Mouse (Mus musculus) limb, embryonic 10.5 days (tissue): ENCODE data around the gene Suds3. TPM values are rescaled to one million over a fixed set of nuclear protein-coding genes. Genes with fewer than 3 reads are reported as not detected.

Experiments
- DNase-seq: peaks from one replicate; pipeline ENCODE4 v3.0.0-alpha.2; 2017; ENCODE audit warnings: low spot score
- H3K27ac ChIP-seq: fragments of 300-500 bp; sonication (generic); 2 replicates; pipeline ENCODE4 v1.5.1; 2016; ENCODE audit warnings: mild to moderate bottlenecking
- H3K27me3 ChIP-seq: fragments of 300-500 bp; sonication (generic); 2 replicates; pipeline ENCODE4 v1.6.1; 2016; ENCODE audit warnings: low read depth, mild to moderate bottlenecking; ENCODE audit not compliant: poor library complexity, severe bottlenecking
- H3K36me3 ChIP-seq: fragments of 300-500 bp; sonication (generic); 2 replicates; pipeline ENCODE4 v1.6.1; 2016; ENCODE audit warnings: mild to moderate bottlenecking, moderate library complexity
- H3K4me1 ChIP-seq: fragments of 300-500 bp; sonication (generic); 2 replicates; pipeline ENCODE4 v1.6.1; 2016
- H3K4me3 ChIP-seq: fragments of 300-500 bp; sonication (generic); 2 replicates; pipeline ENCODE4 v1.5.1; 2016; ENCODE audit warnings: mild to moderate bottlenecking, moderate library complexity
- H3K9me3 ChIP-seq: fragments of 300-500 bp; sonication (generic); replicated peaks from 2 replicates; pipeline ENCODE4 v1.6.1; 2016; ENCODE audit warnings: mild to moderate bottlenecking
- WGBS: fragments of 180-500 bp; shearing (Covaris S2); methylation state at CpG from one replicate; pipeline ENCODE4 v1.1.7; 2016; 5-methylcytosine and 5-hydroxymethylcytosine counted together
- polyA plus RNA-seq: library from polyadenylated mRNA; unstranded; fragments of >200 nt; fragmentation: Nextera tagmentation; extraction: Ambion mirVana; gene quantifications from 2 replicates; pipeline ENCODE4 v1.2.1, GENCODE M21; 2016

Suds3 gene
- polyA plus RNA-seq, 1 experiment from 2014 or later, result 80.9 TPM

DNA sequence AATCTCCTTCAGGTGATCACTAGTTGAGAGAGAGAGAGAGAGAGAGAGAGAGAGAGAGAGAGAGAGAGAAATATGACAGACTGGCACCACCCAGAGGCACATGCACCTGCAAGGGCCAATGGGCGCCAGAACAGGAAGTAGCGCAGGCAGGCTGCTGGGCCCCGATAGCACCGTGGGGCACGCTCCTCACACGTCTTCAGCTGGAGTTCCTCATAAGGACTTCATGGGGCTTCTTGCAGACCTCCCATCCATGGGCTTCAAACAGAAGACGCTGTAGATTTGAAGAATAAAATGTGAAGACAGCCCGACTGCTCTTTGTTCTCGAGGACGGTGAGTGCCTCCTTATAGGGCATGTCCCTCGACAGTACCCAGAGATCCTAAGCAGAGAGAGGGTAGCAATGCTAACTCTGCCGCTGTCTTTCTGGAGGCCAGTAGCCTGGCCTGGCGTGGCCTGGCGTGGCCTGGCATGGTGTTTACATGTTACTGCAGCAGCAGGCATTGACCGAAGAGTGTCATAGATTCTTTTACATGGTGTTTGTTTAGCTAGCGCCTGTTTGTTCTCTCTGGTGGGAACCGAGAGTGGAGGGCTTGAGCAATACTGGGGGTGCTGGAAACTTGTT is 17.6 kb upstream of the Suds3 start:
- 86% methylated on average over 17 of the region's 17 CpGs for WGBS
- no peak for DNase-seq
- Histone ChIP-seq H3K4me3 (no peak overlapping the region), H3K27me3 (no peaks in the 10 kb centered on the region), H3K4me1 (peaks cover 27% of the 10 kb centered on the region), H3K27ac (0 out of 2 replicates have a peak overlapping the region, but pooled peaks have one; percentile 4), H3K36me3 (no peaks in the 10 kb centered on the region), H3K9me3 (no peaks in the 10 kb centered on the region)

DNA sequence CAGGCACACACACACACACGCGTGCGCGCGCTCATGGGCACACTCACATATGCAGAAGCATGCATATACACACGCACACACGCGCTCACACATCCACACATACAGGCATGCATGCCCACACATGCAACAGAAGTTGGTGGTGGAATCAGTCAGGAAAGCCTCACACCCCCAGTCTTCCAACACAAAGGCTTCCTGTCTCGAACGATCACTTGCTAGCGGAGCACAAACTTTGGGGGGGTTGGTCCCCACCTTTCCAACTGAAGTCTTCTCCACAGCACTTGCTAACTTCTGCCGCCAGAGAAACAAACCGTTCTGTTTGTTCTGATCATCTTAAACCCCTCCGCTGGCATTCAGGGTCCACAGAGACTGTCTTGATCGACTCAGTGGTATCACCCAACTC is 14.8 kb upstream of the Suds3 start:
- peaks cover 14% of the 10 kb centered on the region for H3K4me1 ChIP-seq
- H3K36me3 ChIP-seq, result no peaks in the 10 kb centered on the region
- DNase-seq, result no peak
- no peak overlapping the region for H3K4me3 ChIP-seq
- no peaks in the 10 kb centered on the region for H3K27me3 ChIP-seq
- no peak overlapping the region for H3K27ac ChIP-seq
- H3K9me3 ChIP-seq, result no peaks in the 10 kb centered on the region
- WGBS, result 95% methylated on average over 15 of the region's 15 CpGs

DNA sequence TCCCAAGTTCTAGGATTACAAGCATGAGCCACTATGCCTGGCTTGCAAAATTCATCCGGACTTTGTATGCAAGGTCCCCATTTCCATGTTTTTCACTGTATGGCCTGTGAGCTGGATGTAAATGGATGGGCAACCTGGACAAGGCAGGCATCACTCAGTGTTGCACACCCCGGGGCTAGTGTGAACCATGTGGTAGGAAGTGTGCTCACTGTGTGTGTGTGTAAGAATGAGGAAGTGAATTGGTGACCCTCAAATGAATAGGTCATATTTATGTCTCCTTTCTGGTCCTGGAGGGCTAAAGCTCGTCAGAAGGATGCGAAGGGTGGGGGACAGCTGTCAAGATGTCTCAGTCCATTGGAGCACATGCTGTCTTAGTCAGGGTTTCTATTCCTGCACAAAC is 11.1 kb upstream of the Suds3 start:
- WGBS, result 87% methylated on average over 4 of the region's 4 CpGs
- H3K4me1 ChIP-seq, result no peaks in the 10 kb centered on the region
- no peaks in the 10 kb centered on the region for H3K9me3 ChIP-seq
- DNase-seq, result no peak
- H3K36me3 ChIP-seq, result no peaks in the 10 kb centered on the region
- H3K4me3 ChIP-seq, result no peak overlapping the region
- no peak overlapping the region for H3K27ac ChIP-seq
- peaks cover 7% of the 10 kb centered on the region; the same call in 1 of the 2 replicates for H3K27me3 ChIP-seq

DNA sequence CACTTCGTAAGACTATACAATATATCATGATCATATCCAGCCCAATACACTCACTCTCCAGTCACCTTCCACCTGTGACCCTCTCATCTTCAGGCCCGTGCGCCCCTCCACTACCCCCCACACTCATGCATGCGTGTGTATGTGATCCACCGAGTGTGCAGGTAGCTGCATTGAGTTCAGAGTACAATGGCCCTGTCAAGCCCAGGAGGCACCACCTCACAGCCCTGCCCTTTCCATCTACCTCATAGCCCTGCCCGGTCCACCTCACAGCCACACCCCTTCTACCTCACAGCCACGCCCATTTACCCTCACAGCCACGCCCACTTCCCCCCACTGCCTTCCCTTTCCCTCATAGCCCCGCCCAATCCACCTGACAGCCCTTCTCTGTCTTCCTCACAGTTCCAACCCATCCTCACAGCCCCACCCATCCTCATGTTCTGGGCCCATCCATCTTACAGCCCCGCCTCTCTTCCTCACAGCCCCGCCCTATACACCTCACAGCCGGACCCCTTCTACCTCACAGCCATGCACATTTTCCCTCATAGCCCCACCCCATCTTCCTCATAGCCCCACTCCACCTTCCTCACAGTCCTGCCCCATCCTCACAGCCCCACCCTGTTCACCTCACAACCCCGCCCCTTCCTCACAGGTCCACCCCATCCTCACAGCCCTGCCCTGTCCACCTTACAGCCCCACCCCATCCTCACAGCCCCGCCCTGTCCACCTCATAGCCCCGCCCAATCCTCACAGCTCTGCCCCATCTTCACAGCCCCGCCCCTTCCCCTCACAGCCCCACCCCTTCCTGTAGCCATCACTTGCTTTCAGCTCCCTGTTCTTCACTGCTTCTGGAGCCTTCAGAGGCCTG is 9.8 kb upstream of the Suds3 start:
- no peak overlapping the region for H3K4me3 ChIP-seq
- peaks cover 20% of the 10 kb centered on the region for H3K27me3 ChIP-seq
- 81% methylated on average over 16 of the region's 16 CpGs for WGBS
- no peak overlapping the region for H3K27ac ChIP-seq
- no peaks in the 10 kb centered on the region for H3K36me3 ChIP-seq
- peaks cover 6% of the 10 kb centered on the region for H3K4me1 ChIP-seq
- no peaks in the 10 kb centered on the region for H3K9me3 ChIP-seq
- no peak for DNase-seq

DNA sequence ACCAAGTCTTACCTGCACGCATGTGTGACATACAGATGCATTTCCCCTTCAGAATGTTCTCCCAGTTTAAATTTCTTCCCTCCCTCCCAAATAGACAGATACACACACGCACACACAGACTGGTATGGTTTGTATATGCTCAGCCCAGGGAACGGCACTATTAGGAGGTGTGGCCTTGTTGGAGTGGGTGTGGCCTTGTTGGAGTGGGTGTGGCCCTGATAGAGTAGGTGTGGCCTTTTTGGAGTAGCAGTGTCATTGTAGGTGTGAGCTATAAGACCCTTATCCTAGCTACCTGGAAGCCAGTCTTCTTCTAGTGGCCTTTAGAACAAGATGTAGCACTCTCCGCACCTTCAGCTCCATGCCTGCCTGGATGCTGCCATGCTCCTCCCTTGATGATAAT is 7.9 kb upstream of the Suds3 start:
- peaks cover 28% of the 10 kb centered on the region for H3K27me3 ChIP-seq
- H3K36me3 ChIP-seq, result no peaks in the 10 kb centered on the region
- no peaks in the 10 kb centered on the region for H3K9me3 ChIP-seq
- peaks cover 19% of the 10 kb centered on the region for H3K4me1 ChIP-seq
- H3K27ac ChIP-seq, result no peak overlapping the region
- 99% methylated on average over 4 of the region's 4 CpGs for WGBS
- DNase-seq, result no peak
- H3K4me3 ChIP-seq, result no peak overlapping the region

DNA sequence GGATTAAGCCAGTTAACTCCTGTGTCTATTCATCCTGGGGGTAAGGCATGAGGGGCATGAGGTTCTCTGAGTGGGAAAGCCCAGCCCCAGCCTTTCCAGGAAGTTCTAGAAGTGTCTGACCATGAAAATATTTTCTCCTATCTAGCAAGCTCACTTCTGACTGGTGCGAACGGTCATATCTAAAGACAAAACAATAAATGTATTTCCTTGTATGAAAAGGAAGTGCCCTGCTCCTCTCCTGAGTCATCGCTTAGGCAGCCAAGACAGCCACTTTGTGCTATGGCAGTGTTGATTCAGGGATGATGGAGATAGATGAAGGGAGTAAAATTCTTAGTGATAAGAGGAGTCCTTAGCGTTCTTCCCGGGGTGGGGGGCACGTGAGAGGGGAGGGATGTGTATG is 7.2 kb upstream of the Suds3 start:
- peaks cover 28% of the 10 kb centered on the region for H3K27me3 ChIP-seq
- no peaks in the 10 kb centered on the region for H3K9me3 ChIP-seq
- H3K27ac ChIP-seq, result no peak overlapping the region
- no peak overlapping the region for H3K4me3 ChIP-seq
- H3K36me3 ChIP-seq, result no peaks in the 10 kb centered on the region
- DNase-seq, result no peak
- WGBS, result 86% methylated on average over 6 of the region's 6 CpGs
- peaks cover 19% of the 10 kb centered on the region for H3K4me1 ChIP-seq

DNA sequence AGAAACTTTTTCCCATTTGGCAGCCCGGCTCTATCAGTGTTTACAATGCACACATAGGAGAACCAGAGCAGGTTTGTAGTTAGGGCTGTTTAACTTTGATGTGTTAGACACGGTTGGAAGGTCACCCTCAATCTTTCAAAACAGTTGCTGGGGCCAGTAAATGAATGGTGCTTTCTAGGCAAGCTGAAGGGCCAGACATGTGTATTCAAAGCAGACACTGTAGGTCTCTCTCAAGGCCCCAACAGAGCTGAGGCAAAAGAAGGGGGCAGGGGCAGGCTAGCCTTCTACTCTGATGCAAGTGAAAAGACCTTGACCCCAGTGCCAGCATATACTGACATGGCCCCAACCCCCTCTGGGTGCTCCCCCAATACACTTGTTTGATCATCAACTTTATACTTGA is 5.7 kb upstream of the Suds3 start:
- whole genome bisulfite sequencing, result 4% methylated on average over 2 of the region's 2 CpGs
- no peaks in the 10 kb centered on the region for H3K9me3 ChIP-seq
- H3K4me1 ChIP-seq, result peaks cover 19% of the 10 kb centered on the region
- H3K4me3 ChIP-seq, result no peak overlapping the region
- H3K27me3 ChIP-seq, result peaks cover 28% of the 10 kb centered on the region
- no peaks in the 10 kb centered on the region for H3K36me3 ChIP-seq
- H3K27ac ChIP-seq, result no peak overlapping the region
- DNase-seq, result no peak

DNA sequence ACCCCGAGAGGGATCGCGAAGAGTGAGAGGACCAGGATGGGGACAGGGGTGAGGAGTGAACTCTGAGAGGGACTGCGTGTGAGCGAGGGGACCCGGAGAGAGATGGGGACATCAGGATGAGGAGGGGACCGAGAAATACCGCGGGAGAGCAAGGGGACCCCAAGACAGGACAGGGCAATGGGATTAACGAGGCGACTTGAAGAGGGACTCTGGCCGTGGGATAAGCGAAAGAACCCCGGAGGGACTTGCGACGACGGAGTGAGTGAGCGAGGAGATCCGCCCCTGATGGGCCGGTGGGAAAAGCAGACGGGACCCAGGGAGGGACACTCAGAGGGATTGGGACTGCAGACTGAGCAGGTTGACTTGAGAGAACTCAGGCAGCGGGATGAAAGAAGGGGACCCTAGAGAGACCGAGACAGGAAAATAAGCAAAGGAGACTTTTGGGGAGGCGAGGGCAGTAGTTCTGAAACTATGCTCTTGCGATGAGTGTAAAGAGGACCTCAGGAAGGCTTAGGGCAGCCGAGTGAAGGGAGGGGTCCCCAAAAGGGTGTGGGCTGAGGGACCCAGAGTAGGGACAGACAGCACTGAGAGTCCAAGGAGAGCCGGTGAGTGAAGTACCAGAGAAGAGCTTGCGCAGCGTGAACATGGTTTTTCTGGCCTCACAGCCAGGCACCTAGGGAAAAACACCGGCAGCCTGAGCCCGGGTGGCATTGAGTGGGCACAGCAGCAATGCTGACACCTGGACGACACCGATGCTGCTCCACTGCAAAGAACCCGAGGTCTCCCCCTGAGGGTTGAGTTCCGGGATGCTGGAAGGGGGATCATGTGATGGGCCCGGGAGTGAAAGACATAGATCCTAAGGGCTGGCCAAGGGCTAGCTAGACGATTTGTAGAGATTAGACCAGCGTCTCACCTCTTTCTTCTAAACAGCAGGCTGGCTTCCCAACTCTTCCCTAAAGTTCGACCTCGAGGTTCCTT is 4.9 kb upstream of the Suds3 start:
- Histone ChIP-seq H3K4me3 (peak overlapping the region; percentile 81), H3K9me3 (no peaks in the 10 kb centered on the region), H3K27ac (peak overlapping the region; percentile 66), H3K4me1 (peaks cover 19% of the 10 kb centered on the region), H3K36me3 (no peaks in the 10 kb centered on the region), H3K27me3 (peaks cover 28% of the 10 kb centered on the region)
- 2% methylated on average over 39 of the region's 40 CpGs for WGBS
- peak; percentile 42 for DNase-seq

DNA sequence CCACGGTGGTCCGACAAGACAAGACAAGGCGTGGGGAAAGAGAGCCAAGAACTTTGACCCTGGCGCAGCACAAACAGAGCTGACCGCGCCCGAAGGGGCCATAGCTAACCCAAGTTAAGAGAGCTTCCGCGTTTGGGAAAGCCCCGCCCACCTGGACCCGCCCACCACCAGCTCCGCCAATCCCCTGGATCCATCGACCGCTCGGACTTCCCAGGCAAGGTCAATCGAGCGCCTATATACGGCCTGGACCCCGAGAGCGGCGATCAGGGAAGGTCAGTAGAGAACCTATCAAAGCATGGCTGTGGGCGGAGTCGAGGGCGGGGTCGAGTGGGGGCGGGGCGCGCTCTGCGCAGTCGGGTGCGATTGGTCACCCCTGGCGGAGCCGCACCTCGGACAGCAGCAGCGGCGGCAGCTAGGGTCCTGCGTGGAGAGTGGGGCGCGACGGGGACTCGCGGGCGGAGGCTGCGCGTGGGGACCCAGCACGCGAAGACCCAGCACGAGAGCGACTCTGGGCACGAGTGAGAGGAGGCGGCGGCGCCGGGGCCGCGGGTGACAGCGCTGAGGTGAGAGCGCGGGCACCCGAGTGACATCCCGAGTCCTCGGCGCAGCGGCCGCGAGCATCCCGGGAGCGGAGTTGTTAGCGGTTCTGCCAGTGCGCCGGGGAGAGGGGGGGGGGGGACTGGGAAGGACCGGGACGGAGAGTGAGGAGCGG is 4.0 kb upstream of the Suds3 start, which contains the start of gene Taok3:
Taok3 (plus strand) TSS at position 353 of the 712 bp plus-strand sequence.
- DNase-seq, result peak; percentile 100
- peaks cover 20% of the 10 kb centered on the region for H3K4me1 ChIP-seq
- H3K4me3 ChIP-seq, result peak within 1 kb of the TSS; percentile 81
- no peaks in the 10 kb centered on the region for H3K9me3 ChIP-seq
- H3K36me3 ChIP-seq, result no peaks in the 10 kb centered on the region
- H3K27ac ChIP-seq, result peak within 1 kb of the TSS; percentile 66
- WGBS, result under 1% methylated on average over 70 of the region's 74 CpGs
- peaks cover 28% of the 10 kb centered on the region for H3K27me3 ChIP-seq

DNA sequence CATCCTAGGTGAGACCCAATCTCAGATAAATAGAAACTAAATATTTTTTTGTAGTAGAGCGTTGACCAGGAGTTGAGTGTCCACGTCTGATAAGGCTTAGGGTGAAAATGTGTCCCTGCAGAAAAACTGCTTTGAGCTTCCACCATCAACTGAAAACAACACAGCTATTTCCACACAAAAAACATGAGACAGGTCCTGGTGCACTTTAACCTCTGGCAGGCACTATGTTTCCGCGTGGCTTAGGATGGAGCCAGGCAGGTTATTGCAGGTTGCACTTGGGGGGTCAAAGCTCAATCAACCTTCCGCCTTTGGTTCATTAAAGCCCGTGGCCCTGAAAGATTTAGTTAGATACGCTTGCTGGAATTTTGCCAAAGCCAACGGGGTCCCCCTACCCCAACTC is 2.9 kb upstream of the Suds3 start:
- H3K27ac ChIP-seq, result no peak overlapping the region
- H3K36me3 ChIP-seq, result peaks cover under 1% of the 10 kb centered on the region
- WGBS, result 70% methylated on average over 8 of the region's 8 CpGs
- no peaks in the 10 kb centered on the region for H3K9me3 ChIP-seq
- peak overlapping the region; percentile 81; the same call in 1 of the 2 replicates for H3K4me3 ChIP-seq
- H3K4me1 ChIP-seq, result peaks cover 24% of the 10 kb centered on the region
- DNase-seq, result no peak
- peaks cover 28% of the 10 kb centered on the region for H3K27me3 ChIP-seq

DNA sequence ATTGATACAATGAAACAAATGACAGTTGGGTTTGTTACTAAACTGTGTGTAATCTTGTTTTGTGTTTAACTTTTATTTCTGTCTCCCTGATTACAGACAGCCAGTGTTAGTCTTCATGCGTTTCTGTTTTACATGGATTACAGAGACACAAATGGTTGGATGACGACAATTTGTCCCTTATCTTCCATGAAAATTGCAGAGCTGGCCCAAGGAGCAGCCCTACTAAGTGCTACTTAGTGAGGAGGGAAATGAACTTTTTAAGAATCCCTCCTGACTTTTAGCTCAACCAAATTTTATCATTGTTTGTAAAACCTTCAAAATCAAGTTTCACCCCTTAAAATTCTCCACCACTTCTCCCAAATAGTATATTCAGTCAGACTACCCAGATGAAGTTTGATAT is 2.3 kb upstream of the Suds3 start:
- peaks cover 24% of the 10 kb centered on the region for H3K4me1 ChIP-seq
- DNase-seq, result no peak
- no peak overlapping the region for H3K4me3 ChIP-seq
- H3K27me3 ChIP-seq, result peaks cover 28% of the 10 kb centered on the region
- no peak overlapping the region for H3K27ac ChIP-seq
- H3K9me3 ChIP-seq, result no peaks in the 10 kb centered on the region
- WGBS, result 88% methylated on average over 2 of the region's 2 CpGs
- peaks cover 7% of the 10 kb centered on the region for H3K36me3 ChIP-seq

DNA sequence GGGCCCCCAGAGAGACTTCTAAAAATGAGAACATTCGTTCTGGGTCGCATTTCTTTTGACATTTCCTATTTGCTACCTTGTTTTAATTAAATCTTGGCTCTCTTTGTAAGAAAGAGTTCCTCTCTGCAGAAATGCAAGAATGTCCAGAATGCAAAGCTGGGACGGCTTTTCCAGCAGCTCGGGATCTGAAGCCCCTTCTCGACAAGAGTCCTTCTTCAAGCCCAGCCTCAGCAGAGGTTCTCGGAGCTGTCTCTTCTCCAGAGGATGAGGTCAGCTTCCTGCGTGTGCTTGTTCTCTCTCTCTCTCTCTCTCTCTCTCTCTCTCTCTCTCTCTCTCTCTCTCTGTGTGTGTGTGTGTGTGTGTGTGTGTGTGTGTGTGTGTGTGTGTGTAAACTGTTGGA is 1.8 kb upstream of the Suds3 start:
- Histone ChIP-seq H3K4me3 (no peak overlapping the region), H3K27me3 (peaks cover 28% of the 10 kb centered on the region), H3K9me3 (no peaks in the 10 kb centered on the region), H3K36me3 (peaks cover 12% of the 10 kb centered on the region), H3K4me1 (peaks cover 24% of the 10 kb centered on the region), H3K27ac (no peak overlapping the region)
- DNase-seq, result no peak
- 81% methylated on average over 7 of the region's 7 CpGs for WGBS
